Mouse (Mus musculus) lung, embryonic 15.5 days (tissue): ENCODE measurements around the gene Gli1. TPM values are rescaled to one million over a fixed set of nuclear protein-coding genes. Genes with fewer than 3 reads are reported as not detected.

Source experiments
- ATAC-seq: fragments of 200-750 bp; cut with Nextera tagmentation; 2 replicates; pipeline ENCODE4 v1.8.0; 2017; ENCODE audit warnings: moderate number of reproducible peaks, borderline replicate concordance; ENCODE audit not compliant: low FRiP score, low TSS enrichment; ENCODE audit errors: extremely low read depth
- H3K27ac ChIP-seq: fragments of 300-500 bp; sonication (generic); 2 replicates; pipeline ENCODE4 v1.5.1; 2015; ENCODE audit warnings: moderate library complexity, mild to moderate bottlenecking, inconsistent platforms
- H3K27me3 ChIP-seq: fragments of 300-500 bp; sonication (generic); 2 replicates; pipeline ENCODE4 v1.6.1; 2015; ENCODE audit warnings: inconsistent platforms
- H3K36me3 ChIP-seq: fragments of 300-500 bp; sonication (generic); 2 replicates; pipeline ENCODE4 v1.6.1; 2015; ENCODE audit warnings: inconsistent platforms
- H3K4me1 ChIP-seq: fragments of 300-500 bp; sonication (generic); 2 replicates; pipeline ENCODE4 v1.6.1; 2015; ENCODE audit warnings: inconsistent platforms
- H3K4me2 ChIP-seq: fragments of 300-500 bp; sonication (generic); 2 replicates; pipeline ENCODE4 v1.6.1; 2015; ENCODE audit warnings: inconsistent platforms, mild to moderate bottlenecking, moderate library complexity
- H3K4me3 ChIP-seq: fragments of 300-500 bp; sonication (generic); 2 replicates; pipeline ENCODE4 v1.5.1; 2015; ENCODE audit warnings: mild to moderate bottlenecking, inconsistent platforms
- H3K9ac ChIP-seq: fragments of 300-500 bp; sonication (generic); 2 replicates; pipeline ENCODE4 v1.6.1; 2015; ENCODE audit warnings: inconsistent platforms
- H3K9me3 ChIP-seq: fragments of 300-500 bp; sonication (generic); 2 replicates; pipeline ENCODE4 v1.6.1; 2016; ENCODE audit warnings: inconsistent platforms
- WGBS: fragments of 180-500 bp; shearing (Covaris S2); methylation state at CpG from one replicate; pipeline ENCODE4 v1.1.7; 2015; 5-methylcytosine and 5-hydroxymethylcytosine counted together
- polyA plus RNA-seq: library from polyadenylated mRNA; unstranded; fragments of >200 nt; fragmentation: Nextera tagmentation; extraction: Ambion mirVana; gene quantifications from 2 replicates; pipeline ENCODE4 v1.2.1, GENCODE M21; 2015

Gene Gli1
- polyA plus RNA-seq, 1 experiment from 2014 or later, result 10.4 TPM

DNA sequence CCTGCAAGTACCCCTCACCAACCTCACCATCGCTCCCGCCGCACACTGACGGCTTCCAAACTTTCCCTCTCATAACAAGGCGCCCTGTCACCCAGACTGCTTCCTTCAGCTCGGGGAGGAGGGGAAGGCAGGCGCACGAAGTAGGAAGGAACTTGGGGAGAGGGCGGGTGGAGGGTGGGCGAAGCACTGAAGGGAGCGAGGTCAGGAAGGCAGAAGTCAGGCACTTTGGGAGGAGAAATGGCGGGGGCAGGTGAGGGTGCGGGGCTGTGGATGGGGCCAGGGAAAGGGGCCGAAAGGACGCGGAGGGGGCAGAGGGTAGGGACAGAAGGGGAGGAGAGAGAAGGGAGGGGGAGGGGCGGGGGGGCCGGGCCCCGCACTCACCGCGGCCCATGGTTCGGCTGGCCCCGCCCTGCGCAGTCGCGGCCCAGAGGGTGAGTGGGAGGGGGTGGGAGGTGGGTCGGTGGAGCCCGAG lies 53.4 kb downstream of the Gli1 start:
- Histone ChIP-seq H3K4me1 (peaks cover 49% of the 10 kb centered on the region), H3K27ac (peak overlapping the region; percentile 100), H3K9me3 (no peaks in the 10 kb centered on the region), H3K27me3 (no peaks in the 10 kb centered on the region), H3K36me3 (peaks cover 42% of the 10 kb centered on the region), H3K4me2 (peak overlapping the region; percentile 77), H3K4me3 (peak overlapping the region; percentile 76), H3K9ac (peak overlapping the region; percentile 80)
- peak; percentile 7 for ATAC-seq
- WGBS, result under 1% methylated on average over 23 of the region's 28 CpGs

DNA sequence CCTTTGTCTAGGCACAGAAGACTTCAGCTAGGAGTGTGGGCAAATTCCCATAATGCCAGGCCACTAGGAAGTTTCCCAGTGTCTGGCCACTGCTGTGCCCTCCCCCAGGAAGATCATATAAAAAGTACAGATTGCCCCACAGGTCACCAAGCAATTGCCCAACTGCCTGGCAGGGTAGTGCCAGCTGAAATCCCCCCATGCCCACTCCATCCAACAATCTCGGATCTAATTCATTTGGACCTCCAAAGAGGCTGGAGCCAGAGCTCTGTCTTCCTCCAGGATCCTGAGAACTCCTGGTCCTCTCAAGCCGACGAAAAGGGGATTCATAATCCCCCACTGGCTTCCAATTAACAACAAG lies 53.9 kb downstream of the Gli1 start:
- Histone ChIP-seq H3K27me3 (no peaks in the 10 kb centered on the region), H3K27ac (peak overlapping the region; percentile 100), H3K9ac (peak overlapping the region; percentile 80), H3K4me3 (peak overlapping the region; percentile 76), H3K4me1 (peaks cover 48% of the 10 kb centered on the region), H3K9me3 (no peaks in the 10 kb centered on the region), H3K36me3 (peaks cover 44% of the 10 kb centered on the region), H3K4me2 (peak overlapping the region; percentile 77)
- 0% methylated on average over 3 of the region's 3 CpGs for WGBS
- no peak for ATAC-seq

DNA sequence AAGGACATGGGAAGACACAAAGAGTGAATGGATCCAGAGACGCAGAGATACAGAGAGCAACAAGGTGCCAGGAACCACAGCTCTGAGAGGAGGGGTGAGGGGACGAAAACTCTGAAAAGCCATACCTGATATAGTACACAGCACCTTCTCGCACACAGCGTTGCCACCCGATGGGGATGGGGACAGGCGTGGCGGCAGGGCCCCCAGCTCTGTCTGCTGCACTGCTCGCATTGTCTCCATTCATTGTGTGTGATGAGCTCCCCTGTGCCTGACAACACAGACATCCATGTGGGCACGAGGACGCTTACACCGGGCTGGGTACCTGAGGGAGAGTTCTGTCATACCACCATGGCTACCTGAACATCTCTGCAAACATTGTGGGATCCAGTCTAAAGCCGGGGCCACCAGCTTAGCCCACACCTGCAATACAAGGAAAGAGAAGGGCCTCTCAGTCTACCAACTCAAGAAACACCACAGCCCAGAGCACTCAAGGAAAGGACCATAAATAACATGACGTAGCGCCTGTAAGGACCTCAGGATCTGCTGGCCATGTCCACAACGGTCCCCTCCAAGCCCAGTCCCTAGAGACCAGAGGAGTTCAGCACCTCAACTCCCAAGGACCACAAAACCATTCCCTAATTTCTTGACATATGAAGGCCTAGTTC lies 54.4 kb downstream of the Gli1 start:
- WGBS, result 60% methylated on average over 15 of the region's 15 CpGs
- Histone ChIP-seq H3K4me3 (peak overlapping the region; percentile 76), H3K27me3 (no peaks in the 10 kb centered on the region), H3K27ac (peak overlapping the region; percentile 100), H3K9ac (peak overlapping the region; percentile 80), H3K4me1 (peaks cover 43% of the 10 kb centered on the region), H3K4me2 (peak overlapping the region; percentile 77), H3K9me3 (no peaks in the 10 kb centered on the region), H3K36me3 (peaks cover 49% of the 10 kb centered on the region)
- no peak for ATAC-seq

DNA sequence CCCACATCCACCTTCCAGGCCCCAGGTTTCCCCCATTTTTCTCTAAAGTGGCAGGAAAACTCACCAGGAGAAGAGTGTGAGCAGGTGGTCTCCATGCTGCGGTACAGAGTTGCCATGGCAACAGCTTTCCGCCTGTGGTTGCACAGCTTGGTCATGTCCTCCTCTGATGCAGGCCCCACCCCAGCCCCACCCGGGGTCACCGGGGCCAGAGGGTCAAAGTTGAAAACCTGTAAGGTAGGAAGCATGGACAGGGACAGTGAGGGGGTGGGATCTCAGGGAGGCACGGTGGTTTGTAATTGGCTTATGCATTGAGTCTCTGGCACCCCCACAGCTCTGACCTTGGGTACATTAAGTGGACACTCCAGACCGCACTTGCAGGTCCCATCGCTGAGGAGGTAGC lies 55.0 kb downstream of the Gli1 start:
- 40% methylated on average over 7 of the region's 7 CpGs for WGBS
- Histone ChIP-seq H3K27me3 (no peaks in the 10 kb centered on the region), H3K9ac (peak overlapping the region; percentile 80; the same call in 1 of the 2 replicates), H3K9me3 (no peaks in the 10 kb centered on the region), H3K4me1 (peaks cover 36% of the 10 kb centered on the region), H3K4me2 (peak overlapping the region; percentile 77), H3K27ac (no peak overlapping the region), H3K36me3 (peaks cover 56% of the 10 kb centered on the region), H3K4me3 (peak overlapping the region; percentile 76; the same call in 1 of the 2 replicates)
- no peak for ATAC-seq

DNA sequence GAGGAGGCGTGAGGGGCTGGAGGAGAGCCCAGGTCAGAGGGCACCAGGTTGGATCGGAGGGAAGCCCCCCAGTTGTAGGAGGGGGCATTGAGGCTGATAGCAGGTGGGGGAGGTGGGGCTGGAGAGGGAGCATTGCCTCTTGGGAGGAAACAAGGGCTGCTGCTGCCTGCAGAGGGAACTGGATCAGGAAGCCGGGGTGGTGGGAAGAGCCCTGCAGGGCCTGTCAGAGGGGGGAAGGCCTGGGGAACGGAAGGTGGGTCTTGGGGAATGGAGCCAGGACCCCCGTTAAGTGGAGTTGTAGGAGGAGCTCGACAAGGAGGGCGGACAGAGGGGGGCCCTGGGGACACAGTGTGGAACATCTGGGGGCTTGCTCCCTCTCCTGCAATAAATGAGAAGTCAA lies 55.6 kb downstream of the Gli1 start:
- ATAC-seq, result no peak
- Histone ChIP-seq H3K4me1 (peaks cover 32% of the 10 kb centered on the region), H3K4me2 (no peak overlapping the region), H3K9me3 (no peaks in the 10 kb centered on the region), H3K36me3 (peaks cover 62% of the 10 kb centered on the region), H3K27ac (no peak overlapping the region), H3K27me3 (no peaks in the 10 kb centered on the region), H3K4me3 (no peak overlapping the region), H3K9ac (no peak overlapping the region)
- WGBS, result 72% methylated on average over 7 of the region's 7 CpGs

DNA sequence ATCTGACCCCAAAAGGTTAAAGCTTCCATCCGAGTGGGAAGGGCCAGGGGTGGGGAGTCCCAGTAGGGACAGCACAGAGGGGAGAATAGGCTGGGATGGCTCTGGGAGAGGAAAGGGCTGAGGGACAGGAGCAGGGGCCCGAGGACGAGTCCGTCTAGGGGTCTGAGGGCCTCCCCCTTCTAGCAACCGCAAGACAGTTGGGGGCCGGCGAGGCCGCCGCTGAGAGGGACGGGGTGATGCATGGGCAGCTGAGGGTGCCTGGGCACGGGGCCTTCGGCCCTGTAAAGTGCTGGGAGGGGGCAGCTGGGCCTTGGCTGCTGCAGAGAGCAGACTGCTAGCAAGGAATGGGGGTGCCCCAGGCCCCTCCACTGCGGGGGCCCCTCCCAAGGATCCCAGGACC lies 56.1 kb downstream of the Gli1 start:
- Histone ChIP-seq H3K27ac (no peak overlapping the region), H3K27me3 (no peaks in the 10 kb centered on the region), H3K9me3 (no peaks in the 10 kb centered on the region), H3K4me3 (no peak overlapping the region), H3K36me3 (peaks cover 67% of the 10 kb centered on the region), H3K4me1 (peaks cover 32% of the 10 kb centered on the region), H3K9ac (no peak overlapping the region), H3K4me2 (no peak overlapping the region)
- ATAC-seq, result no peak
- 76% methylated on average over 13 of the region's 13 CpGs for WGBS

DNA sequence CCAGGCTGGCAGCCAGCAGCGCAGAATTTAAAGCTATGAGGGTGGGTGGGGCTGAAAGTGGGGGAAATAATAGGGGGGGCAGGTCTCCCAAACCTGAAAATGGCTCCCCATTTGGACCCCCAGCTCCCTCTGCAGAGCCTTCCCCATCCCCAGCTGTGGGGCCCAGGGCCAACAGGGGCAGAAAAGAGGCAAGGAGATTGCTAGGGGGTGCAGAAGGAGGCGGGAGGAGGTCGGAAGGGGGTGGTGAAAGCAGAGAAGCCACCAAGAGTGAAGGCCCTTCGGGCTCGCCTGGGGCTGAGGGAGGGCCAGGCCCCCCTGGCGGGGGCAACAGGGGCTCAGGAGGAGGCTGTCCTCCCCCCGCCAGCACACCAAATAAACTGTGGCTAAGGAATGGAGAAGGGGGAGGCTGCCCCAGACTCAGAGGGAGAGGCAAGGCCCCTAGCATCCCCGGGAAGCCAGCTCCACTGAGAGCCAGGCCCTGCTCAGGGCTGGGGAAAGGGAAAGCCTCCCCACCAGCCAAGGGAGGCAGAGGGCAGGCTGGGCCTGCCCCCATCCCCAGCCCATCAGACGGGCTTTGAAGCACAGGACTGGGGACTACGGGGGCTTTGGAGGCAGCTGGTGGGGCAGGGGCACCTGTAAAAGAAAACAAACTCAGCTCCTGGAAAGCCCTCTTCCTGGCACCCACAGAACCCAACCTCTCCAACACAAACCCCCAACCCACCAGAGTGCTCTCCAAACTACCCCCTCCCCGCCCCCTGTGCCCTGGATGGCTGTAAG lies 56.9 kb downstream of the Gli1 start:
- WGBS, result 69% methylated on average over 10 of the region's 11 CpGs
- ATAC-seq, result no peak
- H3K27me3 ChIP-seq, result no peaks in the 10 kb centered on the region
- H3K9ac ChIP-seq, result no peak overlapping the region
- peaks cover 29% of the 10 kb centered on the region for H3K4me1 ChIP-seq
- H3K9me3 ChIP-seq, result no peaks in the 10 kb centered on the region
- H3K27ac ChIP-seq, result no peak overlapping the region
- H3K36me3 ChIP-seq, result peaks cover 74% of the 10 kb centered on the region
- no peak overlapping the region for H3K4me3 ChIP-seq
- H3K4me2 ChIP-seq, result no peak overlapping the region

DNA sequence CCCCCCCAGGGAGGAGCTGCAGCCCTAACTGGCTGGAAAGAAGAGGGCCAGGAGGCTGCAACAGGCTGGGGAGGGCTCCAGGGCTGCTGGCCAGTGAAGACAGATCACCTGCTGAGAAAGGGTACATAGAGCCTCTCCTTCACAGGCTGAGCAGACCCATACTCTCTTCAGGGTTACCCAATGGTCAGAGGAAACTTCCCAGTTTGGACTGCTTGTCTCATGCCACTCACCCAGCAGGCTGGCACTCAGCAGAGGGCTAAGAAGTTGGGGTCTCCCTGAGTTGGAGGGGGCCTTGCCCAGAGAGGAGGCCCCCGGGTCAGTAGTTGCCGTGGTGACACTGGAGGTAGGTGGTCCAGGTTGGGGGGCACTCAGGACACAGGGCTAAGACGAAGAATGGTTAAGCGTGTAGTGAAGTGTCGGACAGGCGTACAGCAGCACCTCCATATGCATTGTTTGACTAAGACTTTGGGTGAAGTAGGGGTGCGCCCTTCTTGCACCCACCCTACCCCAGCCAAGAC lies 57.6 kb downstream of the Gli1 start:
- Histone ChIP-seq H3K27ac (no peak overlapping the region), H3K9me3 (no peaks in the 10 kb centered on the region), H3K36me3 (peaks cover 82% of the 10 kb centered on the region), H3K27me3 (no peaks in the 10 kb centered on the region), H3K4me1 (peaks cover 22% of the 10 kb centered on the region), H3K4me2 (no peak overlapping the region), H3K9ac (no peak overlapping the region), H3K4me3 (no peak overlapping the region)
- WGBS, result 90% methylated on average over 7 of the region's 7 CpGs
- ATAC-seq, result no peak

DNA sequence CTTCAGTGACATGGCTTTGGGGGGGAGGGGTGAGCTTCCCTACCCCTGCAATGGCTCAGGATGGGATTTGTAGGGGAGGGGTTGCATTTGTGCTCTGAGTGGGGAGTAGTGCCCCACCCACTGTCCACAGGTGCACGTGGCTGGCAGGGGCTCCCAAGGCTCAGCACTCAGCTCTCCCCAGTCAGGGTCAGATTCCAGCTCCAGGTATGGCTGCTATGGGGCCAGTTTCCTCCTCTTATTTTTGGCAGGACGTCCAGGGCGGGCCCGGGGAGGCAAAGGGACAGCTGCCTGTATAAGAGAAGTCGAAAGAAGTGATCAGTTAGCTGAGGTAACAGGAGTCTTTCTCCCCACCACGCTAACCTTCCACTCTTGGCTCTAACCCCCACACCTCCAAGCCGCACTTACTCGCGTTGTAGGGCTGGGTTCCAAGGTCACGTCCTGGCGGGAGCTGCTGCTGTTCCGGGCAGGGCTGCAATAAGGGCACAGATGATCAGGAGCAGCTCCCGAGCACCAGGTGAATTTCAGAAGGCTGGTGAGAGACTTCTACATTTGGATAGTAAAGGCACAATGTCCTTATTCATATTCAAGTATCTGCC lies 59.1 kb downstream of the Gli1 start:
- Histone ChIP-seq H3K36me3 (peaks cover 94% of the 10 kb centered on the region), H3K9me3 (no peaks in the 10 kb centered on the region), H3K9ac (no peak overlapping the region), H3K4me2 (no peak overlapping the region), H3K27me3 (no peaks in the 10 kb centered on the region), H3K4me3 (no peak overlapping the region), H3K4me1 (peaks cover 19% of the 10 kb centered on the region), H3K27ac (no peak overlapping the region)
- WGBS, result 75% methylated on average over 13 of the region's 13 CpGs
- no peak for ATAC-seq

DNA sequence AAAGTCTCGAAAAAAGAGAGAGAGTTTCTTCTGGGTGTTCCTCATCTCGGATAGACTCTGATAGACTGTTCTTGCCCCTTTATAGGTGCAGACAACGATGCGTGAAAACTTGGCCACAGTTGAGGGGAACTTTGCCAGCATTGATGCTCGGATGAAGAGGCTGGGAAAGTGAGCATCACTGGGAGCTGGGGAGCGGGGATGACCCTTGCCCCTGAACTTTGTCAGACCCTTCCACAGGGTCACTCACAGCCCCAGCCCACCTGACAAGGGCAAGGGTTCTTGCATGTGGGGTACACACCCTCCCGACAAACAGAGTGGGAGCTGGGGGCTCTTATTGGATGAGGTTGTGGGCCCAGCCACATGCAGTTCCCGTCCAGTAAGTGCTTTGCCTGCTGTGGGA lies 60.5 kb downstream of the Gli1 start:
- peaks cover 97% of the 10 kb centered on the region for H3K36me3 ChIP-seq
- H3K27ac ChIP-seq, result no peak overlapping the region
- 83% methylated on average over 8 of the region's 8 CpGs for WGBS
- no peak overlapping the region for H3K4me2 ChIP-seq
- ATAC-seq, result no peak
- H3K4me1 ChIP-seq, result peaks cover 5% of the 10 kb centered on the region; the same call in 1 of the 2 replicates
- H3K27me3 ChIP-seq, result no peaks in the 10 kb centered on the region
- no peak overlapping the region for H3K4me3 ChIP-seq
- H3K9ac ChIP-seq, result no peak overlapping the region
- no peaks in the 10 kb centered on the region for H3K9me3 ChIP-seq
